Mouse (Mus musculus): Measurements from ENCODE around the gene Trpt1.
A peak's percentile ranks its signal among the peaks of the same experiment; 100 is the strongest.

DNA sequence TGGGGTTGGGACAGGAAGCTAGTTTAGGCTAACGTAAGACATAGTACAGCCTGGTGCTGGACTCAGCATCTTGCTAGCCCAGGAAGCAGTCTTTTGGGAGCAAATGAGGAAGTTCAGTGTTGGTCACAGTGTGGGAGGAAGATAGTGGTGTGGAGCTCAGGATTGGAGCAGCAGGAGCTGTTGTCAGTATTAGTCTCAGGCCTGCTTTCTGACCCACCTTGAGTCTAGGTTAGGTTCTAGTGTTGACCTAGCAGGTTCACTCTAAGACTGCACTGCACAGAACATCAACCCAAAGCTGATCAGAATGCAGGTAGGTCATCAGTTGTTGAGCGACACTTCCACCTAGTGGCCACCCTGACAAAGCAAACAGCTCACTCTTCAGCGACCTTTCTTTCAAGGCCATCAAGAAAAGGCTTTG, 24.3 kb downstream of the Trpt1 start:
- TF ChIP-seq POLR2A (IDR thresholded peaks at IDR 0.05; ENCODE audit: extremely low read depth, insufficient read depth, low read length) = no peak
- TF ChIP-seq CTCF (IDR thresholded peaks at IDR 0.05; ENCODE audit: extremely low read depth, insufficient read depth, low read length) = peak; percentile 66
